Mouse (Mus musculus) liver, embryonic 11.5 days (tissue): Measurements from ENCODE around the gene Acta2. TPM values are rescaled to one million over a fixed set of nuclear protein-coding genes. Genes with fewer than 3 reads are reported as not detected.

Source experiments
- ATAC-seq: fragments of 200-750 bp; cut with Nextera tagmentation; replicated peaks from 2 replicates; pipeline ENCODE4 v1.8.0; 2017; ENCODE audit warnings: moderate number of reproducible peaks, mild to moderate bottlenecking, moderate TSS enrichment, moderate library complexity; ENCODE audit not compliant: low FRiP score
- DNase-seq: peaks from one replicate; pipeline ENCODE4 v3.0.0-alpha.2; 2017; ENCODE audit warnings: low spot score
- H3K27ac ChIP-seq: fragments of 300-500 bp; sonication (generic); 2 replicates; pipeline ENCODE4 v1.5.1; 2014; ENCODE audit warnings: mild to moderate bottlenecking, low read depth, low read length, control low read depth
- H3K27me3 ChIP-seq: fragments of 300-500 bp; sonication (generic); replicated peaks from 2 replicates; pipeline ENCODE4 v1.6.1; 2014; ENCODE audit warnings: low read length, mixed read lengths; ENCODE audit not compliant: control insufficient read depth, insufficient read depth
- H3K36me3 ChIP-seq: fragments of 300-500 bp; sonication (generic); 2 replicates; pipeline ENCODE4 v1.6.1; 2014; ENCODE audit warnings: mild to moderate bottlenecking, low read length, moderate library complexity, mixed read lengths; ENCODE audit not compliant: control insufficient read depth, insufficient read depth
- H3K4me1 ChIP-seq: fragments of 300-500 bp; sonication (generic); replicated peaks from 2 replicates; pipeline ENCODE4 v1.6.1; 2014; ENCODE audit warnings: low read length, mixed read lengths; ENCODE audit not compliant: control insufficient read depth, insufficient read depth
- H3K4me2 ChIP-seq: fragments of 300-500 bp; sonication (generic); 2 replicates; pipeline ENCODE4 v1.6.1; 2014; ENCODE audit warnings: mild to moderate bottlenecking, control low read depth, moderate library complexity
- H3K4me3 ChIP-seq: fragments of 300-500 bp; sonication (generic); 2 replicates; pipeline ENCODE4 v1.5.1; 2014; ENCODE audit warnings: low read depth, low read length, control low read depth
- H3K9ac ChIP-seq: fragments of 300-500 bp; sonication (generic); 2 replicates; pipeline ENCODE4 v1.6.1; 2014; ENCODE audit warnings: low read depth, low read length, control low read depth
- H3K9me3 ChIP-seq: fragments of 300-500 bp; sonication (generic); 2 replicates; pipeline ENCODE4 v1.6.1; 2016; ENCODE audit warnings: low read length, inconsistent platforms, mixed read lengths; ENCODE audit not compliant: control insufficient read depth
- WGBS: fragments of 180-500 bp; shearing (Covaris S2); extraction: QIAGEN DNeasy Blood & Tissue Kit; methylation state at CpG from one replicate; pipeline ENCODE4 v1.1.7; 2014; 5-methylcytosine and 5-hydroxymethylcytosine counted together
- polyA plus RNA-seq: library from polyadenylated mRNA; unstranded; fragments of >200 nt; fragmentation: Nextera tagmentation; extraction: Ambion mirVana; gene quantifications from 2 replicates; pipeline ENCODE4 v1.2.1, GENCODE M21; 2014

Gene Acta2
- polyA plus RNA-seq, 1 experiment from 2014 or later, result 68.2 TPM

- Histone ChIP-seq H3K4me2 (no peak overlapping the region), H3K9me3 (no peaks in the 10 kb centered on the region), H3K4me1 (no peaks in the 10 kb centered on the region), H3K36me3 (no peaks in the 10 kb centered on the region), H3K4me3 (no peak overlapping the region), H3K27me3 (no peaks in the 10 kb centered on the region), H3K27ac (no peak overlapping the region), H3K9ac (no peak overlapping the region)
- WGBS, result 65% methylated on average over 6 of the region's 6 CpGs
- ATAC-seq (no peak), DNase-seq (no peak)
Observed at GRCm38 (mm10) chr19:34283614-34284013, 28.2 kb upstream of the Acta2 start.

- no peaks in the 10 kb centered on the region for H3K4me1 ChIP-seq
- no peak overlapping the region for H3K9ac ChIP-seq
- WGBS, result 81% methylated on average over 3 of the region's 3 CpGs
- H3K36me3 ChIP-seq, result no peaks in the 10 kb centered on the region
- DNase-seq, result no peak
- no peak overlapping the region for H3K27ac ChIP-seq
- no peaks in the 10 kb centered on the region for H3K9me3 ChIP-seq
- H3K27me3 ChIP-seq, result no peaks in the 10 kb centered on the region
- H3K4me3 ChIP-seq, result no peak overlapping the region
- H3K4me2 ChIP-seq, result no peak overlapping the region
- no peak for ATAC-seq
Observed at GRCm38 (mm10) chr19:34278078-34278477, 22.7 kb upstream of the Acta2 start.

- Histone ChIP-seq H3K4me3 (no peak overlapping the region), H3K36me3 (no peaks in the 10 kb centered on the region), H3K4me2 (no peak overlapping the region), H3K9me3 (no peaks in the 10 kb centered on the region), H3K4me1 (no peaks in the 10 kb centered on the region), H3K27me3 (no peaks in the 10 kb centered on the region), H3K9ac (no peak overlapping the region), H3K27ac (no peak overlapping the region)
- DNase-seq (no peak), ATAC-seq (no peak)
- WGBS, result 93% methylated on average over 1 of the region's 1 CpGs
Observed at GRCm38 (mm10) chr19:34273073-34273472, 17.7 kb upstream of the Acta2 start.

GRCm38 (mm10) chr19:34270824-34271464, 15.6 kb upstream of the Acta2 start:
- Histone ChIP-seq H3K27ac (no peak overlapping the region), H3K9me3 (no peaks in the 10 kb centered on the region), H3K4me2 (no peak overlapping the region), H3K36me3 (no peaks in the 10 kb centered on the region), H3K4me3 (no peak overlapping the region), H3K4me1 (no peaks in the 10 kb centered on the region), H3K9ac (no peak overlapping the region), H3K27me3 (no peaks in the 10 kb centered on the region)
- DNase-seq, result no peak
- WGBS, result 87% methylated on average over 13 of the region's 13 CpGs
- no peak for ATAC-seq

- Histone ChIP-seq H3K4me1 (no peaks in the 10 kb centered on the region), H3K9ac (no peak overlapping the region), H3K9me3 (no peaks in the 10 kb centered on the region), H3K4me3 (no peak overlapping the region), H3K36me3 (no peaks in the 10 kb centered on the region), H3K4me2 (no peak overlapping the region), H3K27me3 (no peaks in the 10 kb centered on the region), H3K27ac (no peak overlapping the region)
- DNase-seq (no peak), ATAC-seq (no peak)
- 77% methylated on average over 11 of the region's 11 CpGs for WGBS
Observed at GRCm38 (mm10) chr19:34270106-34270726, 14.8 kb upstream of the Acta2 start.

- Histone ChIP-seq H3K4me3 (no peak overlapping the region), H3K27me3 (no peaks in the 10 kb centered on the region), H3K4me1 (no peaks in the 10 kb centered on the region), H3K4me2 (no peak overlapping the region), H3K9ac (no peak overlapping the region), H3K36me3 (no peaks in the 10 kb centered on the region), H3K9me3 (no peaks in the 10 kb centered on the region), H3K27ac (no peak overlapping the region)
- DNase-seq, result no peak
- no peak for ATAC-seq
- WGBS, result 48% methylated on average over 1 of the region's 1 CpGs
Observed at GRCm38 (mm10) chr19:34268991-34269390, 13.6 kb upstream of the Acta2 start.

GRCm38 (mm10) chr19:34265604-34266193, 10.3 kb upstream of the Acta2 start:
- DNase-seq, result no peak
- Histone ChIP-seq H3K27me3 (no peaks in the 10 kb centered on the region), H3K4me2 (no peak overlapping the region), H3K9ac (no peak overlapping the region), H3K27ac (no peak overlapping the region), H3K9me3 (no peaks in the 10 kb centered on the region), H3K4me1 (no peaks in the 10 kb centered on the region; the same call in 1 of the 2 replicates), H3K36me3 (no peaks in the 10 kb centered on the region), H3K4me3 (no peak overlapping the region)
- WGBS, result 79% methylated on average over 5 of the region's 5 CpGs
- no peak for ATAC-seq

GRCm38 (mm10) chr19:34262273-34262974, 7.0 kb upstream of the Acta2 start:
- Histone ChIP-seq H3K27me3 (no peaks in the 10 kb centered on the region), H3K4me2 (no peak overlapping the region), H3K9ac (no peak overlapping the region), H3K36me3 (no peaks in the 10 kb centered on the region), H3K9me3 (no peaks in the 10 kb centered on the region), H3K27ac (no peak overlapping the region), H3K4me3 (no peak overlapping the region), H3K4me1 (no peaks in the 10 kb centered on the region; the same call in 1 of the 2 replicates)
- DNase-seq, result no peak
- 63% methylated on average over 2 of the region's 2 CpGs for WGBS
- no peak for ATAC-seq
